Mouse (Mus musculus): ENCODE measurements at regions not wholly inside any gene's neighbourhood (a gene's known extent, or its start where the extent isn't known, plus 50 kb on each side); places are given as distances from the start of the nearest gene placed in this dataset.
"Not testable (repeated sequence)": the region's sequence is repeated elsewhere in the genome, so short reads cannot be mapped to it uniquely, and the experiment has no call there.

GRCm38 (mm10) chr15:19980625-19981024 lies 468.4 kb upstream of the Cdh12 start:
- POLR2A ChIA-PET, CTCF ChIA-PET: not testable (repeated sequence)

GRCm38 (mm10) chr15:19985001-19985400 lies 464.1 kb upstream of the Cdh12 start:
- CTCF ChIA-PET, POLR2A ChIA-PET: not testable (repeated sequence)

- POLR2A ChIA-PET = no interaction called here
- CTCF ChIA-PET = no interaction called here
Measured at GRCm38 (mm10) chr15:20031772-20032171, 417.3 kb upstream of the Cdh12 start.

GRCm38 (mm10) chr15:20034382-20034781 lies 414.7 kb upstream of the Cdh12 start:
- POLR2A ChIA-PET = no interaction called here
- CTCF ChIA-PET = no interaction called here

GRCm38 (mm10) chr15:20038550-20039435 lies 410.3 kb upstream of the Cdh12 start:
- POLR2A ChIA-PET = no interaction called here
- CTCF ChIA-PET = no interaction called here

GRCm38 (mm10) chr15:20040041-20040440 lies 409.0 kb upstream of the Cdh12 start:
- POLR2A ChIA-PET = no interaction called here
- CTCF ChIA-PET = no interaction called here

GRCm38 (mm10) chr15:20084958-20085357 lies 364.1 kb upstream of the Cdh12 start:
- CTCF ChIA-PET = no interaction called here
- POLR2A ChIA-PET = interaction anchor here in 1 of 4 experiments (0.7 kb wide), 3 partner anchors 28 to 55 kb away, joined by 3 to 4 read pairs (median 3); no protein-coding TSS in a partner anchor

- ChIA-PET POLR2A (no interaction called here), CTCF (no interaction called here)
Measured at GRCm38 (mm10) chr15:20089780-20090179, 359.3 kb upstream of the Cdh12 start.

GRCm38 (mm10) chr15:20090522-20090921 lies 358.5 kb upstream of the Cdh12 start:
- ChIA-PET POLR2A (no interaction called here), CTCF (no interaction called here)

- ChIA-PET CTCF (no interaction called here), POLR2A (no interaction called here)
Measured at GRCm38 (mm10) chr15:20095764-20096163, 353.3 kb upstream of the Cdh12 start.

- CTCF ChIA-PET = no interaction called here
- POLR2A ChIA-PET = interaction anchor here in 1 of 4 experiments (0.6 kb wide), 1 partner anchor 34 kb away, joined by 3 read pairs; no protein-coding TSS in a partner anchor
Measured at GRCm38 (mm10) chr15:20119518-20119917, 329.5 kb upstream of the Cdh12 start.

- CTCF ChIA-PET = no interaction called here
- POLR2A ChIA-PET = no interaction called here
Measured at GRCm38 (mm10) chr15:20123586-20123985, 325.5 kb upstream of the Cdh12 start.

GRCm38 (mm10) chr15:20135893-20136570 lies 313.0 kb upstream of the Cdh12 start:
- ChIA-PET POLR2A (no interaction called here), CTCF (no interaction called here)

GRCm38 (mm10) chr15:20151910-20152309 lies 297.2 kb upstream of the Cdh12 start:
- CTCF ChIA-PET = no interaction called here
- POLR2A ChIA-PET = no interaction called here

All from embryonic stem cell, embryonic (primary cell).